Mouse (Mus musculus): ENCODE measurements at regions not wholly inside any gene's neighbourhood (a gene's known extent, or its start where the extent isn't known, plus 50 kb on each side); places are given as distances from the start of the nearest gene placed in this dataset.

- TF ChIP-seq ZC3H11A (IDR thresholded peaks at IDR 0.05; ENCODE audit: borderline replicate concordance, low read depth, low read length) = no peak
- no peak for TF ChIP-seq CHD2 (IDR thresholded peaks at IDR 0.05; ENCODE audit: low read depth, low read length)
These were observed 581.8 kb downstream of the Nfib start for GRCm38 (mm10) chr4:82123733-82124132.
